Mouse (Mus musculus): ENCODE results near the gene Csmd2.

DNA sequence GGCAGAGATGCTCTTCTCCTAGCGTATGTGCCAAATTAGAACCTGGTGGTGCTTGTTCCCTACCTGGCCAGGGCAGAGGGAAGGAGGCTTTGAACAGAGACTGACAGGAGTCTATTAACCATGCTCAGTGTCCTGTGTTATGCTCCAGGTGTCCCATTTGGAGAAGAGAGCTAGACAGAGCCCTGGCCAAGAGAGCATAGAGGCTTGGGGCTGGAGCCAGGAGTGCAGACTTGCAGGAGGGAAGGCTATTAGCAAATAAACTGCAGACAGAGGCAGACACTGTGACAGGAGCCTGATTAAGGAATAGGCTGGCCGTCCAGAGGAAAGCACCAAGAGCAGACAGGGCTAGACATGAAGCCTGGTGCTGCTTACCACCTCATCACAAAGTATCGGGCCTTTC lies 164.4 kb downstream of the Csmd2 start:
- TF ChIP-seq POLR2A (IDR thresholded peaks at IDR 0.05; ENCODE audit: low read depth, low read length) (no peak), CTCF (conservative IDR thresholded peaks at IDR 0.05; ENCODE audit: insufficient read depth, insufficient read length, low read depth, low read length) (no peak)
